Mouse (Mus musculus): ENCODE results near the gene Wdfy4.

GRCm38 (mm10) chr14:33208331-33208730 is 23.0 kb upstream of the Wdfy4 start:
- TF ChIP-seq CTCF (IDR thresholded peaks at IDR 0.05; ENCODE audit: low read depth) = no peak
- no peak for TF ChIP-seq EP300 (IDR thresholded peaks at IDR 0.05; ENCODE audit: low read depth)
